Mouse (Mus musculus): ENCODE data around the gene 4932411N23Rik.
"Not testable (repeated sequence)": the region's sequence is repeated elsewhere in the genome, so short reads cannot be mapped to it uniquely, and the experiment has no call there.

Gene 4932411N23Rik

DNA sequence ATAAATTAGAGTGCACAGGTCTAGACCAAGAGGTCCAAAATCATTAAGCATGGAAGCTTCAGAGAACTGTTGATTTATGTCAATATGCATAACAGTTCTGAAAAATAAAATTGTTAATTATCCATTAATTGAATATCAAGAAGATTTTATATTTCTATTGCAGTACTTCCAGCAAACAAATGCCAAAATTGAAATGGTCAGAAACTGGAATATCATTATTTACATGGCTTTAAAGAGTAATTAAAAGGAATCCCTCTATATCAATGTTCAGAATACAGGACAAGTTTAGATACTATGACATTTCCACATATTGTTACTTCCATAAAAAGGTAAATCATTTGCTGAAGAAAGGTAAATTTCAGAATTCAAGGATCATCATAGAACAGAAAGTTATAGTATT is at the start of gene 4932411N23Rik:
Gene 4932411N23Rik (minus strand): TSS at position 101 of the 400 bp plus-strand sequence.
- no peak for DNase-seq (ENCODE audit: low read depth, low spot score)

DNA sequence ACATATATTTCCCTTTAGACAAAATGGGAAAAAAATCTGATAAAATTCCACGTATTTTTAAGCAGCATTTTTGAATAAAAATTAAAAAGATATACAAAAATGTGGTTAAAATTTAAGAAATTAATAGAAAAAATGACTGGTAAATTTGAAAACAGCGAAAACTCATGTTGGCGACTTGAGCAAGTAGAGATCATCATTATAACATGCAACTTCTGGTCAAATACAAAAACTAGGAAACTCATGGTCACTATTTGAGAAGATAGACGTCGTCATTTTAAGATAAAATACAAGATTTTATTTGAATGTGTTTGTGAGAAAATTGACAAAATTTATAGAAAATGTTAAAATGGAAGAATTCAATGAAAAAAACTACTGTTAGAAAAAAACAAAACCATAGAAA is 35.8 kb downstream of the 4932411N23Rik start:
- no peak for DNase-seq (ENCODE audit: low read depth, low spot score)

DNA sequence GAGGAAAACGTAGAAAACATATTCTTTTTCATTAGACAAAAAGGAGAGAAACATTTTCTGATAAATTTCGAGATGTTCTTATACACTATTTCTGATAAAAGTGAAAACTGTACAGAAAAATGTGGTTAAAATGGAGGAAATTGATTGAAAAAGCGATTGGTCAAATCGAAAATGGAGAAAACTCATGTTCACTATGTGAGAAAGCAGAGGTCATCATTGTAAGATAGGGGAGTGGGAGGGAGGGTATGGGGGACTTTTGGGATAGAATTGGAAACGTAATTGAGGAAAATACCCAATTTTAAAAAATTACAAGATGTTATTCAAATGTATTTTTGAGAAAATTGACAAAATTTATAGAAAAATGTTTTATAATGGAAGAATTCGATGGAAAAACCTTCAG is 38.0 kb downstream of the 4932411N23Rik start:
- DNase-seq (ENCODE audit: low read depth, low spot score), result not testable (repeated sequence)

DNA sequence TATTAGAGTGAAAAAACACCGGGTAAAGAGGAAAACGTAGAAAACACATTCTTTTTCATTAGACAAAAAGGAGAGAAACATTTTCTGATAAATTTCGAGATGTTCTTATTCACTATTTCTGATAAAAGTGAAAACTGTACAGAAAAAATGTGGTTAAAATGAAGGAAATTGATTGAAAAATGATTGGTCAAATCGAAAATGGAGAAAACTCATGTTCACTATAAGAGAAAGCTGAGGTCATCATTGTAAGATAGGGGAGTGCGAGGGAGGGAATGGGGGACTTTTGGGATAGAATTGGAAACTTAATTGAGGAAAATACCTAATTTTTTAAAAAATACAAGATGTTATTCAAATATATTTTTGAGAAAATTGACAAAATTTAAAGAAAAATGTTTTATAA is 40.8 kb downstream of the 4932411N23Rik start:
- DNase-seq (ENCODE audit: low read depth, low spot score), result not testable (repeated sequence)

GRCm38 (mm10) chrX:126773511-126773910 is 42.2 kb downstream of the 4932411N23Rik start:
- DNase-seq (ENCODE audit: low read depth, low spot score), result not testable (repeated sequence)
